Mouse (Mus musculus) CH12.LX (cell line): ENCODE measurements at regions not wholly inside any gene's neighbourhood (a gene's known extent, or its start where the extent isn't known, plus 50 kb on each side); places are given as distances from the start of the nearest gene placed in this dataset.

Experiments
- DNase-seq: peaks from one replicate; pipeline ENCODE4 v3.0.0-alpha.2; 2013; ENCODE audit errors: extremely low read depth
- H3K27ac ChIP-seq: 2 replicates; pipeline ENCODE4 v1.5.1; 2012; ENCODE audit warnings: low read depth, mild to moderate bottlenecking, control low read depth, moderate library complexity; ENCODE audit not compliant: insufficient read depth
- H3K27me3 ChIP-seq: replicated peaks from 2 replicates; pipeline ENCODE3; 2012; ENCODE audit warnings: inconsistent platforms
- H3K36me3 ChIP-seq, 2 experiments: replicated peaks in 1 of 2; 2 replicates each; pipeline versions ENCODE3 to v1.6.1; 2012; ENCODE audit warnings: inconsistent platforms in 1 of 2, low read length in 1 of 2, mild to moderate bottlenecking in 1 of 2, mixed read lengths in 1 of 2, moderate library complexity in 1 of 2; ENCODE audit not compliant: control insufficient read depth in 1 of 2, insufficient read depth in 1 of 2
- H3K4me1 ChIP-seq, 2 experiments: 2 replicates each; pipeline ENCODE4 v1.6.1; 2012; ENCODE audit warnings: inconsistent platforms in 1 of 2, moderate library complexity in 1 of 2; ENCODE audit not compliant: insufficient read depth in 2 of 2, control insufficient read depth in 1 of 2
- H3K4me2 ChIP-seq: 2 replicates; pipeline ENCODE4 v1.6.1; 2012; ENCODE audit warnings: low read depth, mild to moderate bottlenecking, control low read depth; ENCODE audit not compliant: poor library complexity, insufficient read depth, severe bottlenecking
- H3K4me3 ChIP-seq, 3 experiments: fragments of 150-350 bp in 1 of 3; sonication (generic) in 1 of 3; replicated peaks in 1 of 3; 2 replicates each; pipeline versions ENCODE3 to v1.5.1; 2011 to 2012; ENCODE audit warnings: low read depth in 2 of 3, low read length in 2 of 3, mild to moderate bottlenecking in 2 of 3, moderate library complexity in 2 of 3, control low read depth in 1 of 3, improper control_type of control experiment in 1 of 3, inconsistent platforms in 1 of 3, mixed read lengths in 1 of 3; ENCODE audit not compliant: poor library complexity in 1 of 3
- H3K79me2 ChIP-seq: replicated peaks from 2 replicates; pipeline ENCODE4 v1.6.1; 2012; ENCODE audit warnings: mild to moderate bottlenecking, moderate library complexity; ENCODE audit not compliant: control insufficient read depth, poor library complexity, insufficient read depth, severe bottlenecking; ENCODE audit errors: extremely low read depth
- H3K9ac ChIP-seq: 2 replicates; pipeline ENCODE4 v1.6.1; 2012; ENCODE audit warnings: low read depth, mild to moderate bottlenecking, control low read depth, moderate library complexity; ENCODE audit not compliant: insufficient read depth
- H3K9me3 ChIP-seq: replicated peaks from 2 replicates; pipeline ENCODE3; 2012; ENCODE audit warnings: low read length, inconsistent platforms, mixed read lengths
- CHD2 ChIP-seq: IDR thresholded peaks from 2 replicates; pipeline ENCODE4 v1.6.1; 2011; ENCODE audit warnings: low read length, improper control_type of control experiment
- ELF1 ChIP-seq: IDR thresholded peaks from 2 replicates; pipeline ENCODE4 v1.6.1; 2014; ENCODE audit warnings: low read depth, mild to moderate bottlenecking, inconsistent platforms, low read length, improper control_type of control experiment
- EP300 ChIP-seq: IDR thresholded peaks from 2 replicates; pipeline ENCODE4 v1.6.1; 2011; ENCODE audit warnings: low read length, improper control_type of control experiment
- ETS1 ChIP-seq: conservative IDR thresholded peaks from 2 replicates; pipeline ENCODE4 v1.6.1; 2012; ENCODE audit warnings: low read depth, mild to moderate bottlenecking, inconsistent platforms, low read length, improper control_type of control experiment, moderate library complexity
- GABPA ChIP-seq: IDR thresholded peaks from 2 replicates; pipeline ENCODE4 v1.6.1; 2012; ENCODE audit warnings: low read depth, low read length, improper control_type of control experiment, inconsistent platforms; ENCODE audit not compliant: insufficient replicate concordance
- HCFC1 ChIP-seq: IDR thresholded peaks from 2 replicates; pipeline ENCODE4 v1.6.1; 2012; ENCODE audit warnings: low read depth, mild to moderate bottlenecking, inconsistent platforms, low read length, improper control_type of control experiment
- IRF4 ChIP-seq: IDR thresholded peaks from 2 replicates; pipeline ENCODE4 v1.6.1; 2014; ENCODE audit warnings: low read depth, mild to moderate bottlenecking, inconsistent platforms, low read length, improper control_type of control experiment
- JUN ChIP-seq: IDR thresholded peaks from 2 replicates; pipeline ENCODE4 v1.6.1; 2011; ENCODE audit warnings: low read depth, mild to moderate bottlenecking, low read length, improper control_type of control experiment, moderate library complexity; ENCODE audit not compliant: insufficient read depth
- JUND ChIP-seq: conservative IDR thresholded peaks from 2 replicates; pipeline ENCODE4 v1.6.1; 2011; ENCODE audit warnings: low read depth, low read length, improper control_type of control experiment
- KAT2A ChIP-seq: IDR thresholded peaks from 2 replicates; pipeline ENCODE4 v1.6.1; 2012; ENCODE audit warnings: low read length, improper control_type of control experiment, inconsistent platforms; ENCODE audit not compliant: insufficient replicate concordance
- MAX ChIP-seq: IDR thresholded peaks from 2 replicates; pipeline ENCODE4 v1.6.1; 2011; ENCODE audit warnings: low read length, improper control_type of control experiment
- MAZ ChIP-seq: IDR thresholded peaks from 2 replicates; pipeline ENCODE4 v1.6.1; 2012; ENCODE audit warnings: low read depth, mild to moderate bottlenecking, inconsistent platforms, low read length, improper control_type of control experiment, moderate library complexity
- MEF2A ChIP-seq: IDR thresholded peaks from 2 replicates; pipeline ENCODE4 v1.6.1; 2014; ENCODE audit warnings: low read depth, mild to moderate bottlenecking, inconsistent platforms, low read length, improper control_type of control experiment, borderline replicate concordance
- RCOR1 ChIP-seq: conservative IDR thresholded peaks from 2 replicates; pipeline ENCODE4 v1.6.1; 2012; ENCODE audit warnings: low read depth, mild to moderate bottlenecking, inconsistent platforms, low read length, improper control_type of control experiment
- SIN3A ChIP-seq: IDR thresholded peaks from 2 replicates; pipeline ENCODE4 v1.6.1; 2012; ENCODE audit warnings: low read length, improper control_type of control experiment, inconsistent platforms
- TCF12 ChIP-seq: IDR thresholded peaks from 2 replicates; pipeline ENCODE4 v1.6.1; 2014; ENCODE audit warnings: low read depth, mild to moderate bottlenecking, inconsistent platforms, low read length, improper control_type of control experiment
- USF1 ChIP-seq: IDR thresholded peaks from 2 replicates; pipeline ENCODE4 v1.6.1; 2014; ENCODE audit warnings: low read depth, mild to moderate bottlenecking, inconsistent platforms, low read length, improper control_type of control experiment
- USF2 ChIP-seq: conservative IDR thresholded peaks from 2 replicates; pipeline ENCODE4 v1.6.1; 2011; ENCODE audit warnings: low read depth, low read length, improper control_type of control experiment
- ZC3H11A ChIP-seq: IDR thresholded peaks from 2 replicates; pipeline ENCODE4 v1.6.1; 2012; ENCODE audit warnings: low read depth, mild to moderate bottlenecking, inconsistent platforms, low read length, improper control_type of control experiment
- ZKSCAN1 ChIP-seq: IDR thresholded peaks from 2 replicates; pipeline ENCODE4 v1.6.1; 2012; ENCODE audit warnings: low read depth, inconsistent platforms, low read length, improper control_type of control experiment, borderline replicate concordance
- ZMIZ1 ChIP-seq: IDR thresholded peaks from 2 replicates; pipeline ENCODE4 v1.6.1; 2012; ENCODE audit warnings: low read depth, mild to moderate bottlenecking, inconsistent platforms, low read length, improper control_type of control experiment
- ZNF384 ChIP-seq: IDR thresholded peaks from 2 replicates; pipeline ENCODE4 v1.6.1; 2012; ENCODE audit warnings: low read depth, low read length, improper control_type of control experiment, inconsistent platforms
- dilution Hi-C: fragments of 300-500 bp; cut with MboI; formaldehyde crosslinking; loops from 2 replicates; pipeline ENCODE4 v1.14.3; 2020; ENCODE audit warnings: low sequenced_read_pairs; ENCODE audit not compliant: extremely low pct_unique_long_range_greater_than_20kb, extremely low pct_ligation_motif_present
- in situ Hi-C: fragments of 300-500 bp; cut with MboI; formaldehyde crosslinking; loops from 3 replicates; pipeline ENCODE4 v1.14.3; 2019; ENCODE audit warnings: low sequenced_read_pairs, low pct_ligation_motif_present, low pct_unique_long_range_greater_than_20kb, mixed read lengths

DNA sequence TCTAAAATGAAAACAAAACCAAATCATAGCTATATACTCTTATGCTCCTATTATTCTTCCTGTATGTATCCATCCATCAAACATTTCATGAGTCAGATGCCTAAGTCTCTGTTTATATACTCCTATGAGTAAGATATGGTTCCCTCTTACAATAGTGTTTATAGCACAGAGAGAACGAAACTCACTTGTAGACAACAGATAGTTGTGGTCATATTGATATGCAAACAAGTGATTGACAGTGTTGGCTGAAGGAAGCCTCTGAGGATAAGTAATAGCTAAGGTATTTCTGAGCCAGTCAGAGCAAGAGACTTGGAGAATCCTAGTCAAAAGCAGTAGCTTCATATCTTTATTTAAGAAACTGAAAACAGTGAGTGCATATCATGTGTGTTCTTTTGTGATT is 354.4 kb upstream of the Cited2 start:
- Histone ChIP-seq H3K79me2 (no peaks in the 10 kb centered on the region), H3K4me2 (no peak overlapping the region), H3K4me1 (peaks cover 0 to 5% of the 10 kb centered on the region in 2 experiments; a peak in 1 of 4 replicates), H3K27ac (no peak overlapping the region), H3K27me3 (no peaks in the 10 kb centered on the region), H3K4me3 (no peak overlapping the region), H3K9me3 (no peaks in the 10 kb centered on the region), H3K36me3 (no peaks in the 10 kb centered on the region), H3K9ac (no peak overlapping the region)
- dilution Hi-C loops (no loop called here), in situ Hi-C loops (no loop called here)
- TF ChIP-seq JUN (no peak), HCFC1 (no peak), ZMIZ1 (no peak), USF2 (no peak), TCF12 (no peak), USF1 (no peak), IRF4 (no peak), MEF2A (no peak), ZC3H11A (no peak), EP300 (no peak), ZKSCAN1 (no peak)
- no peak for DNase-seq

GRCm38 (mm10) chr10:17372905-17373304 is 350.1 kb upstream of the Cited2 start:
- H3K9ac ChIP-seq: no peak overlapping the region
- dilution Hi-C loops (no loop called here), in situ Hi-C loops (no loop called here)
- H3K4me1 ChIP-seq: no peaks in the 10 kb centered on the region
- no peak overlapping the region for H3K4me2 ChIP-seq
- no peaks in the 10 kb centered on the region for H3K79me2 ChIP-seq
- DNase-seq: no peak
- no peaks in the 10 kb centered on the region for H3K9me3 ChIP-seq
- TF ChIP-seq ZNF384 (no peak), ZMIZ1 (no peak), MAX (no peak), CHD2 (no peak), IRF4 (no peak), USF2 (no peak), RCOR1 (no peak), MAZ (no peak), ZKSCAN1 (no peak), KAT2A (no peak), ELF1 (no peak), JUND (no peak), GABPA (no peak), ETS1 (no peak), SIN3A (no peak), TCF12 (no peak), JUN (no peak)
- H3K27ac ChIP-seq: no peak overlapping the region
- no peaks in the 10 kb centered on the region for H3K36me3 ChIP-seq
- no peaks in the 10 kb centered on the region for H3K27me3 ChIP-seq
- no peak overlapping the region for H3K4me3 ChIP-seq
